Mouse (Mus musculus) cerebellum, adult 11 months (tissue): ENCODE results near the gene Efr3b.
A peak's percentile ranks its signal among the peaks of the same experiment; 100 is the strongest.

ENCODE experiments used
- DNase-seq: peaks from one replicate; pipeline ENCODE4 v3.0.0; 2022

Efr3b gene

DNA sequence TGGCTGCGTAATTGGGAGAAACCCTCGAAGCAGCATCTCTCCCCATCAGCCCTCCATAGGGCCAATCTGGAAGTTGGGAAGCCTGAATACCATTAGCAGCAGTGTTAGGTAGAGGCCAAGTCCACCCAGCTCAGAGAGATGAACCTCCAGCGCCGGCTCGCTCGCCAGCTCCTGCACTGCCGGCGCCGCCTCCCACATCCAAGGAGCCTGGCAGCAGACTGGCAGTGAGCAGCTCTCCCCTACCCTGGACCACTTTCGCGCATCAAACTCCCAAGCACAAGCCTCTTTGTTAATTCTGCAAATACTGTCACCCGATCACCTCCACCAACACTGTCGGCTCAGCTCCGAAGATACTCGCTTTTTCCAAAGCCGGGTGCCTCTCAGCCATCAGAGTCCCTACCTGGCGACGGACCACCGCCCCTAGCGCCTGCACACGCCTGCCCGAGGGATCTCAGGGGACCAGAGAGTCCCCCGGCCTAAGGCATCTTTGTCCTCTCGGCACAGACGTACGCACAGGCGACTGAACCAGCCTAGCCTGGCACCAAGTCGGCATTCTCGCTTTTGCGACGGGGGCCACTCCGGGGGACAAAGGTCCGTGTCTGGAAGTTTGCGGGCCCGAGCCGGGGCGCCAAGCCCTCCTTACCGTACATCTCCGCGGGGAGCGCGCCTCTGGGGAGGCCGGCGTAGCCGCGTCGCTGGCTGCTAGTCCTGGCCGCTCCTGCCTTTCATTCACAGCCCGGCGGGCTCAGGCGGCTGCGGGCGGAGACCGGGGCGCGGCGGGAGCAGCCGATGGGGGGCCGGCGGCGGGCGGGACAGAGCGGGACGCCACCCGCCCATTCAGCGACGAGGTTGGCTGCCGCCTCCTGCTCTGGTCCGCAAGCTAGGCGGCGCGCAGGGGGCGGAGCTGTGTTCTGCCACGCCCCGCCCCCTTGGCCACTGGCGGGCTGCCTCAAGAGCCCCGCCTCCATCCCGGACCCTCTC lies at the start of gene Efr3b:
Gene Efr3b, minus strand, starts transcription at position 855 of the 981 bp plus-strand sequence.
- peak; percentile 86 for DNase-seq

DNA sequence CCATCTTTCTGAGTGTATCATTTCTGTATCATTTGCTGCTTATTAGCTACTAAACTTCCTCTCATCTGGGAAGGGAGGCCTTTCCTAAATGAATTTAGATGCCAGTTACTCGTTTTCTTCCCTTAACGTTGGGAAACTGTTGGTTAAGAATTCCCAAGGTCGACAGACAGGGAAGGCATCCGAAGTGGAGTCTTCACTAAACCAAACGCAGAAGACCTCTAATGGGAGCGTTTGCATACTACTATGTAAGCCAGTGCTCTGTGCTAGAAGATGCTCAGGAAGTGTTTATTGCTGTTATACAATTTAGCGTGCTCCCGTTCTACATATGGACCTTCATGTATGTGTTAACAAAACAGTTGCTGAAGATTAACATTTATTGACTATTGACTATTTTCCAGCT lies 44.7 kb upstream of the Efr3b start:
- no peak for DNase-seq

DNA sequence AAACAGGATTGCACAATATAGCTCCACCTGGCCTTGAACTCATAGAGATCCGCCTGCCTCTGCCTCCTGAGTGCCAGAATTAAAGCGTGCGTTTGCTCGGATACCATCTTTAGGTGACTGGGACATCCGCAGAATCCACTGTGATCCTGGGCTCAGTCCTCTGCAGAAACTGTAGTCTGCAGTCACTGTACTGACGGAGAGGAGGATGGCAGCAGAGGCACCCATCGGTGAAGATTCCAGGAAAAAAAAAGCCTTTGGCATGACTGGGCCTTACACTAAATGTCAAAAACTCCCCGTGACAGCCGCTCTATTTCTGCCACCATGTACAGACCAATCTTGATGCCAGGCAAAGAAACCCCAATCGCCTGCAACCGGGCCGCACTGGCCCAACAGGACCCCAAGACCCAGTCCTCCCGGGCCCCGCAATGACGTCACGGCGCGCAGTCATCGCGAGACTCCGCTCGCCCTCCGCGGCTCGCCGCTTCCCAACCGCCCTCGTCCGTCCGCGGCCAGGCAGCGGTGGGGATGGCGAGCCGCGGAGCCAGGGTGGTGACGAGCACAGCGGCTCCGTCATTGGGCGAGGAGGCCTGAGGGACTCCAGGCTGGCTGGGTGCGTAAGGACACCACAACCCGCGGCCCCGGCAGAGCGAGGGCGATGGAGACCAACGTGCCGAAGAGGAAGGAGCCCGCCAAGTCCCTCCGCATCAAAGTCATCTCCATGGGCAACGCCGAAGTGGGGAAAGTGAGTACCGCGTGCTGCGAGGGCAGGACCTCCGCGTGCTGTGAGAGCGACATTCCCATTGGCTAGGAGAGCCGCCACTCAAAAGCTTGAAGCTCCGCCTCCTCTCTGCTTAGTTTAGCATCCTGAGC lies 43.7 kb upstream of the Efr3b start, which contains the start of gene Dnajc27:
Gene Dnajc27, plus strand, starts transcription at position 452 of the 870 bp plus-strand sequence.
- peak; percentile 95 for DNase-seq

DNA sequence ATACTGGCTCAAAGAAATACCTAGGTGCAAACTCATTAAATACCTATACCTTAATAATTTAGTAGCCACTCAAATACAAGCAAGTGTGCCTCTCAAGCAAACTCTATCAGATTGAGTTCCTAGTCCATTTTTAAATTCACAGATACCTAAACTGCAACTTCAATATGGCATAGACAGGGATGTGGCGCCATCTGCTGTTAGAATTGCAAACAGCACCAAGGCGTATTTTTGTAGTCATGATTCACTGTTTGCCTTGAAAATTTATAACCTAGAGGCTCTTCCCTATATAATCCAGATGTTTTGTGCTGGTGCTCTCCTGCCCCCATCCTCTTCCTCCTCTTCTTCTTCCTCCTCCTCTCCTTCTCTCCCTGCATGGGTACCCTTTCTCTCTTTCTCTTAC lies 41.6 kb upstream of the Efr3b start:
- peak; percentile 72 for DNase-seq

DNA sequence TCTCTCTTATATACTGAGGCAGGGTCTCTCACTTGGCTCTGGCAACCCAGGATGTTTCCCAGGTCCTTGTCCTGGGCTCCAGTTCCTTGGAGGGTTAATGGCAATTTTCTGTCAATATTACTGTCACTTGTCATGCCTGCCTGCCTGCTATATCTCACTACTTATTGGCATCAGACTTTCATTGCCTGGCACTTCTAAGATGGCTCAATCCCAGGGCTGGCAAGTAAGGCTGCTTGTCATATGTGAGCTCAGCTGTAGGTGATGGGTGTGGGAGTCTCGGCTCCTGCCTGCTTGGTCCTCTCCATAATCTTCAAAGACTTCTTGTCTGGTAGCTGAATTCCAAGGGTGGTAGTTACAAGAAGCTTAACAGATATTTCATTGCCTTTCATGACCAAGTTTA lies 39.4 kb upstream of the Efr3b start:
- no peak for DNase-seq

DNA sequence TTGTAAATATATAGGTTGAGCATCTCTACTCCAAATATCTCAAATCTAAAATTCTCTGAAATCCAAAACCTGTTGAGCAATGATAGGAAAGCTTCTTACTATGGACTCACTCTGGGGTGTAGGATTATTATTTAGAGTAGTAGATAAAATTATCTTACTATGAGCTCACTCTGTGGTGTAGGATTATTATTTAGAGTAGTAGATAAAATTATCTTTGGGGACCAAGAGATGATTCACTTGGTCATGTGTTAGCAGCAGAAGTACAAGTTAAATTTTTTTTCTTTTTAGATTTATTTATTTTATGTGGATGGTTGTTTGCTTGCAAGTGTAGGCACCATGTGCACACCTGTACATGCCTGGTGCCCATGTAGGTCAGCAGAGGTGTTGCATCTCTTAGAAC lies 37.7 kb upstream of the Efr3b start:
- DNase-seq = no peak

DNA sequence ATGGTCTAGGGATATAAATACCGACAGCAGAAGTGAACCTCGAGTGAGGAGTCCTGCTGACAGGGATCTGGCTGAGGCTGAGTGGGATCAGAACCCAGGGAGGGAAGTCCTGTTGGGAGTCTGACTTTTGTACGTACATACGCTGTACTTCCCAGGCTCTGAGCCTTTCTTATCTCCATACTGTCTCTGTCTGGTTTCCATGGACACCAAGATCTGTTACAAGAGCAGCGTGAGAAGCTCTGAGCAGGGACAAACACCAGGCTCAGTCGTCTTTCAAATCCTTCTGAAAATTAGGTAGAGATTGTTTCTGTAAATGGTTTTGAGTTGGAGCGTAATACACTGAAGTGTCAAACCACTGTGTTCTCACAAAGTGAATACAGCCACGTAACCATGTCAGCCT lies 36.7 kb upstream of the Efr3b start:
- DNase-seq = no peak

DNA sequence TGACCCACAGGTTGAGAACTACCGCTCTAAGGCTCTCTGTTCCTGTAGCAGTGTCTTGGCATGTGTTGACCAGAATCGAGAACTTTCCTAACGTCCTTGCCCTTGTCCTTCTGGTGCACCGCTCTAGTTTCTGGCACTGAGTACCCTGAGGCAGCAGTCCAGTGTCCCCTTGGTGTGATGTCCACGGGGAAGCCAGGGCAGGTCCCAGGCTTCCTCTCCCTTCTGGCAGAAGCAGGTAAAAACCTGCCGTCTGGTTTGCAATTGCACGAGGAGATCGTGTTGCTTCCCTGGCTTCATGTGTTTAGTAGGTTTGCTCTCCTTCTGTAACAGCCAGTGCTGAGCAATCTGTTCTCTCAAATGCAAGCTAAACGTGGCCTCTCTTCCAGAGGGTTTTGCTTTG lies 33.0 kb upstream of the Efr3b start:
- no peak for DNase-seq

DNA sequence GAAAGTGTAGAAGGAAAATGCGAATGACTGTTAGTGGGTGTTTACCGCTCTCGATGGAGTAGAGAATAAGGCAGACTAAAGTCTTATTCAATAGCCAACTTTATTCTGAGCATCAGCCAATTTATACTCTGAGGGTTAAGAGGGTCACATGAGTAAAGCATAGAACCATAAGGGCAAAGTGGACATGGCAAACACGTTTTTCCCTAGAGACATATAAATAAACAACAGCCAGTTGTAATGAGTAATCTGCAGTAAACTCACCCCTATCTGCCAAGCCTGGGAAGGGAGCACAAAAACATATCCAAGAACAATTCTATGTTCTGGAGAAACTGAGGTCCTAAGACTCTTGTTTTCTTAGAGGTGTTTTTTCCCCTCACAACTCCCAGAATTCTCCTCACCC lies 29.8 kb upstream of the Efr3b start:
- DNase-seq = no peak

DNA sequence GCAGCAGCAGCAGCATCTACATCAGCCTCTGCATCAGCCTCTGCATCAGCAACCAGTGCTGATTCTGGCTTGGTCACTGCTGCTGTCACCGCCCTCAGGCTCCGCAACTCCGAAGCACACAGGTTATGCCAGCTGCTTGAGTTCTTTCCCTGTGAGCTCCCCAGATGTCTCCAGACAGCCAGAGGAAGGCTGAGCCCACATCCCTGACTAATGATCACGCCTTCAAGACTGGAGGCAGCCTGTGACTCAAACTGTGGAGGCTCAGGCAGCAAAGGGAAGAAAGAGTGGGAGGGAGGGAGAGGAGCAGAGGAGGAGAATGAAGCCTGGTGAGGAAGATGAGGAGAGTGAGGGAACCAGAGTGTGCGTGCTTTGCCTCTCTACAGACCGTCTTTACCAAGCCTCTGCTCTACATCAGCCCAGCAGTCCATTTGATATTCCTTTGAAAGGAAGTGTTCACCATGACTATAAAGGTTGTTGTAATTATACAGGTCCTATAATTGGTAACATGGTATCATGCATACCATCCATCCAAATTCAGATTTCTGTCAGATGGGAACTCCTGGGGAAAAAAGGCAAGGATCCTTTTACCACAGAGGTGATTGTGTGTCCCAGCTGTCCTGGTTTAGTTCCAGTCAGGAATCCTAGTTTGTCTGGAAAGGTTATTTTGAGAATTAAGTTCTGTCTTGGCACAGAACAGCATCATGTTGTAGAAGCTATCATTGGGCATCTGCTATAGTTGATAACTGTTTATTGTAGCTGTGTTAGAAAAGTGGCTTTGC lies 28.2 kb upstream of the Efr3b start:
- DNase-seq = no peak

DNA sequence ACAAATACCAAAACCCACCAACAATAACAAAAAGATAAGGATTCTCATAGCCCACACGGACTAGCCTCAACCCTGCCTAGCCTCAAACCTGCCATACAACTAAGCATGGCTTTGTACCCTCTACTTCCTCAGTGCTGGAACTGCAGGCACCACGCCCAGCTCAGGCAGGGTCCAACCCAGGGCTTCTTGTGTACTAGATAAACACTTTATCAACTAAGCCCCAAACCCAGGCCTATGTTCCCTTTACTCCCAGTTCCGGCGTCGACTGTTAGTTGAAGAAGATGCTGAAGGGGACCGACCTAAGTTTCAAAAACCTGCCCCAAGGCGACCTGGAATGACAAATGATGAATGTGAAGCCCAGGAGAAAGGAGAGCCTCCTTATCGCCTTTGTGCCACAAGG lies 27.2 kb upstream of the Efr3b start:
- DNase-seq = no peak

DNA sequence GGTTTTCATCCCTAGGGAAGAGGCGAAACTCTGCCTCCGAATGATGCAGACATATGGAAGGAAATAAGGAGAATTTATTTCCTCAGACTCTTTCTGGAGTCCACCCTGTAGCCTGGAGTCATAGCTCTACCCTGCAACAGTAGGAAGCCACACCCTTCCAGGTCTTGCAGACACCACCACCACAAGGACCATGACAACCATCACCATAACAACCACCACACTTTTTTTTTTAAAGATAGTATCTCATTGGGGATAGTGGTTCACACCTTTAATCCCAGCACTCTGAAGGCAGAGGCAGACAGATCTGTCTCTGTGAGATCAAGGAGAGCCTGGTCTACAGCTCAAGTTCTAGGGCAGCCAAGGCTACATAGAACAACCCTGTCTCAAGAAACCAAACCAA lies 26.8 kb upstream of the Efr3b start:
- no peak for DNase-seq

DNA sequence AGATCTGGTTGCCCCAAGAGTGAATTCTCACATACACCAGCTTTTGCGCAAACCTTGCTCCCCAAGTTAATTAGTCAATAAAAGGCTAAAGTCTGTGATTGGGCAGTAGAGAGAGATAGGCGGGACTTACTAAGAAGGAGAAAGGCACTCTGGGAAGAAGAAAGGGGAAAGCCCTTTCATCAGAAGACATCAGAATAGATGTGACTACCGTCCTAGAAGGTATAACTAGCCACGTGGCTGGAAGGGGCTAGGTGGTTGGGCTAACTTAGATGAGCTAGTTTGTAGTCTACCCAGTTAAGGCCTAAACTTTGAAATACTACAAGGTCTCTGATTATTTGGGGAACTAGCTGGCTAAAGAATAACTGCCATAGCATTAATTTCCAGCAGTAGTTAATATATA lies 21.0 kb upstream of the Efr3b start:
- no peak for DNase-seq

DNA sequence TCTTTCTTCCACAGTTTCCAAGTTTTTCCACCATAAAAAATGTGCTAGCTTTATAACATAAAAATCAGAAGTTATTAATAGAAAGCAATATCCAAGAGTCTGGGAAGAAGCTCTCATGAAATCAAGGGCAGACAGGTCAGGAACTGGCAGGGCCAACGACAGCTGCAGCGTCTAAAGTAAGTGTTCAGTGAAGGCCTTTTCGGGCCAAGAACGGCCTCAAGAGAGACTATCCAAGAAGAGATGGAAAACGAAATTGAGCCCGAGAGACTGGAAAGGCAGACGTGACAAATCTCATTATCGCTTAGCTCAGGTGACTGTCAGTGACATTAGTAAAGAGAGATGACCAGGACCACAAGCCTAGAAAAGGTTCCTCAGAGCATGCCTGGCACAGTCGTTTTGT lies 19.6 kb upstream of the Efr3b start:
- DNase-seq = no peak

DNA sequence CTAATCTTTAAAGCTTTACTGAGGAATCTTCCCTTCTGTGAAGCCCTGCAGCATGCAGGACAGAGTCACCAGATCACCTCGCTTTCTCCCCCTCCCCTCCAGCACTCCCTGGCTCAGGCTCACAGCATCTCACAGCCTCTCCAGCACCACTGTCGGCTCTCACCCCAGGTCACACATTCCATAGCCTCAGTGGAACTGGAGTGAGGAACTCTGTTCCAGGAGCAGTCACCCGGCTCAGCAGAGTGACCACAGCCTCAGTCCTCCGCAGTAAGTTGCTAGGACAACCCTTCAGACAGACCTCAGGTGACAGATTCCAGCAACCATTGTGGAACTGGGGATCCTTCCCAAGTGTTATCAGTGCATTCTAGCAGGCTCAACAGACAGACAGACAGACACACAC lies 16.1 kb upstream of the Efr3b start:
- DNase-seq = no peak

DNA sequence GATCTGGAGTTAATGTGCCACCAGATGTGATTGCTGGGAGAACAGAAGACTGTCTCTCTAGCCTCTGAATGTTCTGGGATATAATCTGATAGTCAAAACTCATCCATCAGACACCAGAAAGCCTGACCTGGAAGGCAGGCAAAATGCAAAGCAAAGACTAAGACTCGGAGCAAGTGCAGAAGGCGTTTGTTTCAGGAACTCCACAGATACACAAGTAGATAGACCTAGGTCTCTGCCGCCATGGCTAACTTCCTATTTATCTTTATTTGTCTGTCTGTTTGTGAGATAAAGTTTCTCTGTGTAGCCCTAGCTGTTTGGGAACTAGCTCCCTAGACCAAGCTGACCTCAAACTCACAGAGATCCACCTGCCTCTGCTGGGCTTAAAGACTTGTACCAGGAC lies 14.9 kb upstream of the Efr3b start:
- DNase-seq = no peak

DNA sequence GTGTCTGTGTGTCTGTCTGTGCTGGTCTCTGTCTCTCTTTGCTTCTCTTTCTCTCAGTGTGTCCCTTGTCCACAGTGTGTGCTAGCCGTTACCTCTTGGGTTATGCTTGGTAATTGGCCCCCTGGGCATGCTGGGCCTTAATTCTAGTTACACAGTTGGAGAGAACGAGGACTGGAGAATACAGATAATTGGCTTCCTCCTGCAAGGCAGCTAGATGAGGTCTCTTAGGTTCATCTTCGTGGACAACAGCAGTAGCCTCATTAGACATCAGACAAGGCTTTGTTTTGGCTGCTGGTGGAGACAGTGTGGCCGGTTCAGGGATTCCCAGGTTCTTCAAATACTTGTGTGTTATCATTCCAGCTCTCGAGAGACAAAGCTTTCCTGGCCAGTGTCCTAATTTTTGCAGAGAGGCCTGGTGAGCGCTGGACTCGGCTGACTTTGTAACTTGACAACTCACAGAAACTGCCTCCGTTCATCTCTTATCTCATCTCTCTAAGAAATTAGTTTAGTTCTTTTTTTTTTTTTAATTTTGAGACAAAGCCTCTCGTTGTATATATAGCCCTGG lies 12.2 kb upstream of the Efr3b start:
- no peak for DNase-seq

DNA sequence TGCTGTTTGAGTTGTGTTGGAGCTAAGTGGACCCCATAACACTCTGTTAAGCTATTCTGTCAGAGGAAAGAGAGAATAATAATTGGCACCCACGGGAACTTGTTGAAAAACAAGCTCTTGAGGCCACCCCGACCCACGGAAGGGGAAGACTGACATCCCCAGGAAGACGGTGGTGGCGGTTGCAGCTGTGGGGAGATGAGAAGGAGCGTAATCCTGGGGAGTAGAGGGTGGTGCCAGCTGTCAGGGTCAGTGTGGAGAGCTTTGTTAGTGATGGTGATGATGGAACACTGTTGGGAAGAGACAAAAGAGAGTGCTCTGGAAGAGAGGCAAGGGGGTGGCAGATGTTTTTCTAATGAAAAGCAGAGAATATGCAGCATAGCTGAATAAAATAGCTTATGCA lies 9.3 kb upstream of the Efr3b start:
- no peak for DNase-seq

DNA sequence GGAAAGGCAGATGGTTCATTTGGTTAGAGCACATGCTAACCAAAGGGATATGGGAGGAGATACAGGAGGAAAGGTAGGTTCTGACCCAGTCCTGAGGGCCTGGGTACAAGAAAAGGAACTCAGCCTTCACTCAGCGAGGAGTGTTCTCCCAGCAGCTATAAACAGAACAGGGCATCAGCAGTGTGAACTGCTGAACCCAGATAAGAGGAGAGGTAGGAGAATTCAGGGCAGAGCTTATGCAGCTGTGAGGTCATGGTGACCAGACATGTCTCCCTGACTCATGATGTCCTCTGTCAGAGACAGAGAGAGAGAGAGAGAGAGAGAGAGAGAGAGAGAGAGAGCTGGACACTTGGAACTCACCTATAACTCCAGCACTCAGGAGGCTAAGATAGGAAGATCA lies 7.3 kb upstream of the Efr3b start:
- no peak for DNase-seq

DNA sequence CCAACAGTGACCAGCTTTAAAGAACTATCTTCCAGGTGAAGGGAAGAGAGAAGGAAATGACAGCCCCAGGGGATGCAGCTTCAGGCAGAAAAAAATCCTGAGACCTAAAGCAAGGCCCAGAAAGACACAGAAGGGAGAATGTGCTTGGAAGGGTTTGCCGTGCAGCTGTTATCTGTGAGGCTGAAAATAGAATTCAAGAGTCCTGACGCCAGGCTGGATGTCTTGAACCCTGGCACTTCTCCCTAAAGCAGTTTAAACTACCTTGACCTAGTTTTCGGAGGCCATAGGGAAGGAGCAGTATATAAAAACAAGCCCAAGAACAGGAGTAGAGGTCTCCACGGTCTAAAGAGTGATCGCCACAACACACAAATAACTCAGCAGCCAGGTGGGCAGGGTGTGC lies 3.7 kb upstream of the Efr3b start:
- DNase-seq = no peak

DNA sequence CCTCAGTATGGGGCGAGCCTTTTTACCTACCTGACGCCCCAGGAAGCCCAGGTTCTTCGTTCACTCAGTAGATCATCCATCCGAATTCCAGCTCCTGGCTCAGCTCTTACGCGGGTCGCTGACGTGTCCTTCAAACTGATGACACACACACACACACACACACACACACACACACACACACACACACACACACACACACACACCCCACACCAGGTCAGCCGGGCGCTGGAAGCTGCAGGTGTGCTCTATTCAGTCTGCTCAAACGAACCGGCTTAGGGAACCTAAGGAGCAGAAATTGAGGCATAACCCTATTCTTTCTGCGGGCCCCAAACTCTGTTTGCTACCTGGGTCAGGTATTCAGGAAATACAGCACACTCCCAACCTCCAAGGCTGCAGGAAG lies 331 bp upstream of the Efr3b start:
- DNase-seq = no peak

DNA sequence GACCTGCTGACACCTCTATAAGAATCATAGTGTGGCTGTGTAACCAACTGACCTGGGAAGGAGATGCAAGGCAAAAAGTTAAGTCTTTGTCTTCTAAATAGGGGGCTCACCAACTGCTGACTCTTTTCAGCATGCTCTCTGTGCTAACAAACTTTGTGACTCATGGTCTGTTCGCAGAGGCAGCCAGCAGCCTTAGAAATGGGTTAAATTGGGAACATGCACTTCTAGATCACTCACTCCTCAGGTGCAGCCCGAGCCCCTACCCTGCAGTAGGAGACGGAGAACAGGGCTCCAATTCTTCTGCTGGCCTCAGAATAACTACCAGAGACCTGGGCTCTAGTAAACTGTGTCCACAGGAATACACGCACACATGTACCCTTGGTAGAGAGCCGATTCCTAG lies 1.2 kb downstream of the Efr3b start:
- no peak for DNase-seq

DNA sequence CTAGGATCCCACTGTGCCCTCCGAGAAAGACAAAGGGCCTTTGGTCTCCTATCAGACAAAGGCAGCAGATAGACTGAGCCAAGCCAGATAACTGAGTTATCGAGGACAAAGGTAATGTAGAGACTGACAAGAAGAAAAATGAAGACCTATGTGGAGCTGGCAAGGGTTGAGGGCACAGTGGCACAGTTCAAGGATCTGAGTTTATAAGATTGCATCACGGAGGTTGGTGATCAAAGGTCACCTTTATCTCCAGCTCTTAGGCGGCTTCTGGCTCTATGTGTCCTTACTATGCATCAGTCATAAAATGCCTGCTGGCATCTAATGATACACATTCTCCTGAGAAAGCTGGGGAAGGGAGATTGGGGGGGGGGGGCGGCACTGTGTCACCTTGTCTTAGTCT lies 2.6 kb downstream of the Efr3b start:
- no peak for DNase-seq
